Mouse (Mus musculus): ENCODE measurements at regions not wholly inside any gene's neighbourhood (a gene's known extent, or its start where the extent isn't known, plus 50 kb on each side); places are given as distances from the start of the nearest gene placed in this dataset.

DNA sequence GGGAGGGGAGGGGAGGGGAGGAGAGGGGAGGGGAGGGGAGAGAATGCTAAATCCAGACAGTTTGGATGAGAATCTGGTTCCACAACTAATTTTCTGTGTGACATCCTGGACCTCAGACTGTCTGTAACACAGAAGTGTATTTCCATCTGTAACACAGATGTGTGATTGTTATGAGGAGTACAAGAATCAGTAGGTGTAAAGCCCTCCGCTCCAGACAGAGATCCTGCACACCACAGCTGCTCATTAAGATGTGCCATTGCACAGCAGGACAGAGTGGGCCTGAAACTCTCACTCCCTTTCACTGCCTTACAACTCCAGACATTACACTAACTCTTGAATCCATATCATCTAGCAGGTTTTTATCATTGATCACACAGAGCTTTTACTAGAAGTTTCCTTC is 182.8 kb upstream of the Ttc14 start:
- Histone ChIP-seq H3K4me3 (ENCODE audit: low read depth, low read length) (no peak overlapping the region), H3K9me3 (ENCODE audit: low read length) (no peaks in the 10 kb centered on the region), H3K36me3 (ENCODE audit: insufficient read depth, low read length) (no peaks in the 10 kb centered on the region), H3K4me2 (ENCODE audit: low read depth, low read length, poor library complexity, severe bottlenecking) (no peak overlapping the region), H3K9ac (replicated peaks; ENCODE audit: low read length, poor library complexity, severe bottlenecking) (no peak overlapping the region), H3K27ac (ENCODE audit: low read depth, low read length) (no peak overlapping the region), H3K4me1 (ENCODE audit: insufficient read depth, low read length) (no peaks in the 10 kb centered on the region), H3K27me3 (ENCODE audit: insufficient read depth, low read length) (no peaks in the 10 kb centered on the region)
- no peak for ATAC-seq (ENCODE audit: low FRiP score)
- no peak for TF ChIP-seq CTCF (IDR thresholded peaks at IDR 0.05)
- no peak for DNase-seq (ENCODE audit: low spot score)
- WGBS = 81% methylated on average over 1 of the region's 1 CpGs

GRCm38 (mm10) chr3:33632928-33633514 is 166.6 kb upstream of the Ttc14 start:
- 77% methylated on average over 2 of the region's 2 CpGs for WGBS
- ATAC-seq (ENCODE audit: low FRiP score) = no peak

DNA sequence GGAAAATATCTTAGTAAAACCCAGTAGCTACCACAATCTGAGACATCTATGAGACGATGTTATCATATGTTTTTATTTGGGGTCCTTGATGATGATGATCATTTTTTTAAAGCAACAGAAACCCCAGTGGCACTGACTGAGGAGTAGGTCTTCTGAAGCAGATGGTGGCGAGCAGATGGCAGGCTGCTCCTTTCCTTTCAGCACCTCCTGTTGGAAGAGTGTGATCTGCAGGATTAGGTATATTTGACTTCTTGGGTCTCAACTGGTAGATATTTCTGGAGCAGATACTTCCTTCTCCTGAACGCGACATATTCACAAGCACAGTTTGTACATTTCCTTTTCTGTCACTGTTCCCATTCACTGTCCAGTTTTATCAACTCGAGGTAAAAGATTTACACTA is 141.0 kb upstream of the Ttc14 start:
- Histone ChIP-seq H3K4me2 (ENCODE audit: low read depth, low read length, poor library complexity, severe bottlenecking) (no peak overlapping the region), H3K9ac (replicated peaks; ENCODE audit: low read length, poor library complexity, severe bottlenecking) (no peak overlapping the region), H3K4me3 (ENCODE audit: low read depth, low read length) (no peak overlapping the region), H3K9me3 (ENCODE audit: low read length) (no peaks in the 10 kb centered on the region), H3K27me3 (ENCODE audit: insufficient read depth, low read length) (no peaks in the 10 kb centered on the region), H3K4me1 (ENCODE audit: insufficient read depth, low read length) (no peaks in the 10 kb centered on the region), H3K36me3 (ENCODE audit: insufficient read depth, low read length) (no peaks in the 10 kb centered on the region), H3K27ac (ENCODE audit: low read depth, low read length) (no peak overlapping the region)
- DNase-seq (ENCODE audit: low spot score) (no peak), ATAC-seq (ENCODE audit: low FRiP score) (no peak)
- 82% methylated on average over 5 of the region's 5 CpGs for WGBS
- TF ChIP-seq CTCF (IDR thresholded peaks at IDR 0.05) = no peak

More at GRCm38 (mm10) chr3:33632928-33633514, 166.6 kb upstream of the Ttc14 start:
- no peak for DNase-seq (ENCODE audit: low spot score)
- no peaks in the 10 kb centered on the region for H3K4me1 ChIP-seq (ENCODE audit: insufficient read depth, low read length)
- H3K4me3 ChIP-seq (ENCODE audit: low read depth, low read length) = no peak overlapping the region
- 0 out of 2 replicates have a peak, but pooled peaks have one; percentile 11 for TF ChIP-seq CTCF (IDR thresholded peaks at IDR 0.05)
- no peak overlapping the region for H3K4me2 ChIP-seq (ENCODE audit: low read depth, low read length, poor library complexity, severe bottlenecking)
- no peaks in the 10 kb centered on the region for H3K9me3 ChIP-seq (ENCODE audit: low read length)
- no peak overlapping the region for H3K27ac ChIP-seq (ENCODE audit: low read depth, low read length)
- no peaks in the 10 kb centered on the region for H3K36me3 ChIP-seq (ENCODE audit: insufficient read depth, low read length)
- H3K9ac ChIP-seq (replicated peaks; ENCODE audit: low read length, poor library complexity, severe bottlenecking) = no peak overlapping the region
- no peaks in the 10 kb centered on the region for H3K27me3 ChIP-seq (ENCODE audit: insufficient read depth, low read length)
